Mouse (Mus musculus) cerebellum, adult 8-10 months (tissue): Measurements from ENCODE around the gene Zic3.

Source experiments
- DNase-seq: peaks from one replicate; pipeline ENCODE4 v3.0.0; 2022

Gene Zic3

GRCm38 (mm10) chrX:58042512-58042911 lies 20.0 kb downstream of the Zic3 start:
- no peak for DNase-seq
